Mouse (Mus musculus): ENCODE measurements at regions not wholly inside any gene's neighbourhood (a gene's known extent, or its start where the extent isn't known, plus 50 kb on each side); places are given as distances from the start of the nearest gene placed in this dataset.

- DNase-seq = no peak
Observed at GRCm38 (mm10) chr10:19187716-19188081, 168.6 kb upstream of the Olig3 start.

- no peak for DNase-seq
Observed at GRCm38 (mm10) chr10:19187084-19187615, 169.2 kb upstream of the Olig3 start.

GRCm38 (mm10) chr10:19185790-19186581 is 170.3 kb upstream of the Olig3 start:
- peak; percentile 8 for DNase-seq

- DNase-seq = no peak
Observed at GRCm38 (mm10) chr10:19184886-19185285, 169.4 kb upstream of the Tnfaip3 start.

GRCm38 (mm10) chr10:19177895-19178294 is 162.4 kb upstream of the Tnfaip3 start:
- DNase-seq = no peak

GRCm38 (mm10) chr10:19177414-19177813 is 162.0 kb upstream of the Tnfaip3 start:
- DNase-seq = no peak

GRCm38 (mm10) chr10:19176249-19176648 is 160.8 kb upstream of the Tnfaip3 start:
- DNase-seq = no peak

- DNase-seq = no peak
Observed at GRCm38 (mm10) chr10:19171834-19172233, 156.4 kb upstream of the Tnfaip3 start.

GRCm38 (mm10) chr10:19170596-19170995 is 155.1 kb upstream of the Tnfaip3 start:
- DNase-seq = no peak

GRCm38 (mm10) chr10:19169272-19169671 is 153.8 kb upstream of the Tnfaip3 start:
- DNase-seq = no peak

- no peak for DNase-seq
Observed at GRCm38 (mm10) chr10:19168362-19168761, 152.9 kb upstream of the Tnfaip3 start.

- DNase-seq = no peak
Observed at GRCm38 (mm10) chr10:19167641-19168271, 152.3 kb upstream of the Tnfaip3 start.

GRCm38 (mm10) chr10:19167101-19167500 is 151.6 kb upstream of the Tnfaip3 start:
- DNase-seq = no peak

- no peak for DNase-seq
Observed at GRCm38 (mm10) chr10:19162104-19162503, 146.6 kb upstream of the Tnfaip3 start.

- no peak for DNase-seq
Observed at GRCm38 (mm10) chr10:19161149-19161548, 145.7 kb upstream of the Tnfaip3 start.

GRCm38 (mm10) chr10:19154041-19154440 is 138.6 kb upstream of the Tnfaip3 start:
- no peak for DNase-seq

GRCm38 (mm10) chr10:19152773-19153172 is 137.3 kb upstream of the Tnfaip3 start:
- no peak for DNase-seq

GRCm38 (mm10) chr10:19150766-19151165 is 135.3 kb upstream of the Tnfaip3 start:
- no peak for DNase-seq

- no peak for DNase-seq
Observed at GRCm38 (mm10) chr10:19150005-19150404, 134.5 kb upstream of the Tnfaip3 start.

- no peak for DNase-seq
Observed at GRCm38 (mm10) chr10:19149196-19149869, 133.9 kb upstream of the Tnfaip3 start.

- no peak for DNase-seq
Observed at GRCm38 (mm10) chr10:19141481-19141880, 126.0 kb upstream of the Tnfaip3 start.

- no peak for DNase-seq
Observed at GRCm38 (mm10) chr10:19140628-19141027, 125.2 kb upstream of the Tnfaip3 start.

- no peak for DNase-seq
Observed at GRCm38 (mm10) chr10:19139234-19139633, 123.8 kb upstream of the Tnfaip3 start.

- no peak for DNase-seq
Observed at GRCm38 (mm10) chr10:19138258-19138657, 122.8 kb upstream of the Tnfaip3 start.
